Mouse (Mus musculus) forebrain, embryonic 15.5 days (tissue): ENCODE measurements around the gene Hectd3. TPM values are rescaled to one million over a fixed set of nuclear protein-coding genes. Genes with fewer than 3 reads are reported as not detected.

Experiments used
- ATAC-seq: fragments of 200-750 bp; cut with Nextera tagmentation; replicated peaks from 2 replicates; pipeline ENCODE4 v1.8.0; 2017; ENCODE audit warnings: mild to moderate bottlenecking, moderate TSS enrichment, moderate library complexity
- H3K27ac ChIP-seq: fragments of 300-500 bp; sonication (generic); replicated peaks from 2 replicates; pipeline ENCODE4 v1.5.1; 2015; ENCODE audit warnings: mild to moderate bottlenecking, inconsistent platforms
- H3K27me3 ChIP-seq: fragments of 300-500 bp; sonication (generic); 2 replicates; pipeline ENCODE4 v1.6.1; 2015; ENCODE audit warnings: inconsistent platforms
- H3K36me3 ChIP-seq: fragments of 300-500 bp; sonication (generic); 2 replicates; pipeline ENCODE4 v1.6.1; 2015; ENCODE audit warnings: mild to moderate bottlenecking, inconsistent platforms
- H3K4me1 ChIP-seq: fragments of 300-500 bp; sonication (generic); 2 replicates; pipeline ENCODE4 v1.6.1; 2015; ENCODE audit warnings: inconsistent platforms
- H3K4me2 ChIP-seq: fragments of 300-500 bp; sonication (generic); replicated peaks from 2 replicates; pipeline ENCODE4 v1.6.1; 2015; ENCODE audit warnings: mild to moderate bottlenecking, inconsistent platforms
- H3K4me3 ChIP-seq: fragments of 300-500 bp; sonication (generic); 2 replicates; pipeline ENCODE4 v1.5.1; 2015; ENCODE audit warnings: mild to moderate bottlenecking, inconsistent platforms
- H3K9ac ChIP-seq: fragments of 300-500 bp; sonication (generic); replicated peaks from 2 replicates; pipeline ENCODE4 v1.6.1; 2015; ENCODE audit warnings: mild to moderate bottlenecking, inconsistent platforms
- H3K9me3 ChIP-seq: fragments of 300-500 bp; sonication (generic); 2 replicates; pipeline ENCODE4 v1.6.1; 2016; ENCODE audit warnings: inconsistent platforms
- WGBS: fragments of 180-500 bp; shearing (Covaris S2); methylation state at CpG from one replicate; pipeline ENCODE4 v1.1.7; 2015; ENCODE audit warnings: mixed read lengths; 5-methylcytosine and 5-hydroxymethylcytosine counted together
- polyA plus RNA-seq: library from polyadenylated mRNA; unstranded; fragments of >200 nt; fragmentation: Nextera tagmentation; extraction: Ambion mirVana; gene quantifications from 2 replicates; pipeline ENCODE4 v1.2.1, GENCODE M21; 2015

The Hectd3 gene
- polyA plus RNA-seq: 25.5 and 28.3 TPM in 2 replicates

GRCm38 (mm10) chr4:116995131-116995797 lies at the start of gene Hectd3:
Gene Hectd3, plus strand, starts transcription at chr4:116995317.
- under 1% methylated on average over 58 of the region's 58 CpGs for WGBS
- Histone ChIP-seq H3K9ac (peak within 1 kb of the TSS; percentile 86), H3K9me3 (no peaks in the 10 kb centered on the region), H3K4me2 (peak within 1 kb of the TSS; percentile 93), H3K27me3 (no peaks in the 10 kb centered on the region), H3K27ac (peak within 1 kb of the TSS; percentile 88), H3K4me1 (peaks cover 32% of the 10 kb centered on the region), H3K4me3 (peak within 1 kb of the TSS; percentile 98), H3K36me3 (peaks cover 25% of the 10 kb centered on the region)
- peak; percentile 57 for ATAC-seq

- Histone ChIP-seq H3K27ac (no peak overlapping the region), H3K9ac (no peak overlapping the region), H3K4me2 (no peak overlapping the region), H3K4me1 (no peaks in the 10 kb centered on the region), H3K4me3 (no peak overlapping the region), H3K27me3 (no peaks in the 10 kb centered on the region), H3K9me3 (no peaks in the 10 kb centered on the region), H3K36me3 (0 out of 2 replicates have a peak, but pooled peaks cover 2% of the 10 kb centered on the region)
- no peak for ATAC-seq
- 55% methylated on average over 1 of the region's 1 CpGs for WGBS
These were observed 43.5 kb upstream of the Hectd3 start for GRCm38 (mm10) chr4:116951642-116952041.

GRCm38 (mm10) chr4:116954951-116955350 lies 40.2 kb upstream of the Hectd3 start:
- Histone ChIP-seq H3K27ac (no peak overlapping the region), H3K9me3 (no peaks in the 10 kb centered on the region), H3K27me3 (no peaks in the 10 kb centered on the region), H3K4me1 (no peaks in the 10 kb centered on the region), H3K4me3 (no peak overlapping the region), H3K9ac (no peak overlapping the region), H3K36me3 (0 out of 2 replicates have a peak, but pooled peaks cover 4% of the 10 kb centered on the region), H3K4me2 (no peak overlapping the region)
- no peak for ATAC-seq
- WGBS: 87% methylated on average over 7 of the region's 7 CpGs

- no peak overlapping the region for H3K9ac ChIP-seq
- WGBS: 72% methylated on average over 2 of the region's 2 CpGs
- H3K9me3 ChIP-seq: no peaks in the 10 kb centered on the region
- H3K36me3 ChIP-seq: peaks cover 67% of the 10 kb centered on the region
- ATAC-seq: no peak
- H3K4me1 ChIP-seq: no peaks in the 10 kb centered on the region
- no peak overlapping the region for H3K4me3 ChIP-seq
- no peak overlapping the region for H3K4me2 ChIP-seq
- H3K27me3 ChIP-seq: no peaks in the 10 kb centered on the region
- H3K27ac ChIP-seq: no peak overlapping the region
These were observed 18.6 kb upstream of the Hectd3 start for GRCm38 (mm10) chr4:116976503-116976902.

GRCm38 (mm10) chr4:116985681-116986080 lies 9.4 kb upstream of the Hectd3 start:
- Histone ChIP-seq H3K4me2 (no peak overlapping the region), H3K27ac (no peak overlapping the region), H3K4me1 (0 out of 2 replicates have a peak, but pooled peaks cover 2% of the 10 kb centered on the region), H3K9ac (no peak overlapping the region), H3K9me3 (no peaks in the 10 kb centered on the region), H3K36me3 (peaks cover 65% of the 10 kb centered on the region), H3K4me3 (no peak overlapping the region), H3K27me3 (no peaks in the 10 kb centered on the region)
- WGBS: 91% methylated on average over 7 of the region's 7 CpGs
- ATAC-seq: no peak

GRCm38 (mm10) chr4:116986400-116987121 lies 8.6 kb upstream of the Hectd3 start:
- Histone ChIP-seq H3K27me3 (no peaks in the 10 kb centered on the region), H3K27ac (0 out of 2 replicates have a peak overlapping the region, but pooled peaks have one; percentile 2), H3K4me2 (no peak overlapping the region), H3K9ac (no peak overlapping the region), H3K36me3 (peaks cover 57% of the 10 kb centered on the region), H3K4me3 (no peak overlapping the region), H3K4me1 (0 out of 2 replicates have a peak, but pooled peaks cover 4% of the 10 kb centered on the region), H3K9me3 (no peaks in the 10 kb centered on the region)
- 59% methylated on average over 17 of the region's 17 CpGs for WGBS
- ATAC-seq: peak; percentile 80

- H3K4me3 ChIP-seq: no peak overlapping the region
- 0 out of 2 replicates have a peak, but pooled peaks cover 4% of the 10 kb centered on the region for H3K4me1 ChIP-seq
- H3K27me3 ChIP-seq: no peaks in the 10 kb centered on the region
- H3K4me2 ChIP-seq: no peak overlapping the region
- WGBS: 59% methylated on average over 5 of the region's 5 CpGs
- no peak for ATAC-seq
- no peaks in the 10 kb centered on the region for H3K9me3 ChIP-seq
- H3K9ac ChIP-seq: no peak overlapping the region
- H3K27ac ChIP-seq: no peak overlapping the region; the same call in 1 of the 2 replicates
- H3K36me3 ChIP-seq: peaks cover 51% of the 10 kb centered on the region
These were observed 8.0 kb upstream of the Hectd3 start for GRCm38 (mm10) chr4:116987122-116987456.

- Histone ChIP-seq H3K27ac (no peak overlapping the region), H3K36me3 (peaks cover 42% of the 10 kb centered on the region), H3K4me1 (peaks cover 18% of the 10 kb centered on the region), H3K4me2 (no peak overlapping the region), H3K4me3 (no peak overlapping the region), H3K9ac (no peak overlapping the region), H3K27me3 (no peaks in the 10 kb centered on the region), H3K9me3 (no peaks in the 10 kb centered on the region)
- 53% methylated on average over 6 of the region's 6 CpGs for WGBS
- no peak for ATAC-seq
These were observed 5.4 kb upstream of the Hectd3 start for GRCm38 (mm10) chr4:116989731-116990130.

- H3K27ac ChIP-seq: no peak overlapping the region; the same call in 1 of the 2 replicates
- H3K9me3 ChIP-seq: no peaks in the 10 kb centered on the region
- no peaks in the 10 kb centered on the region for H3K27me3 ChIP-seq
- peaks cover 30% of the 10 kb centered on the region for H3K36me3 ChIP-seq
- 9% methylated on average over 7 of the region's 7 CpGs for WGBS
- no peak overlapping the region for H3K4me2 ChIP-seq
- H3K9ac ChIP-seq: 0 out of 2 replicates have a peak overlapping the region, but pooled peaks have one; percentile 1
- no peak for ATAC-seq
- no peak overlapping the region for H3K4me3 ChIP-seq
- H3K4me1 ChIP-seq: peaks cover 29% of the 10 kb centered on the region
These were observed 3.8 kb upstream of the Hectd3 start for GRCm38 (mm10) chr4:116991366-116991765.

- H3K4me1 ChIP-seq: peaks cover 32% of the 10 kb centered on the region
- H3K36me3 ChIP-seq: peaks cover 23% of the 10 kb centered on the region
- H3K4me3 ChIP-seq: peak within 1 kb of the TSS; percentile 98
- peak; percentile 89 for ATAC-seq
- H3K27me3 ChIP-seq: no peaks in the 10 kb centered on the region
- peak within 1 kb of the TSS; percentile 88 for H3K27ac ChIP-seq
- no peaks in the 10 kb centered on the region for H3K9me3 ChIP-seq
- peak within 1 kb of the TSS; percentile 86 for H3K9ac ChIP-seq
- peak within 1 kb of the TSS; percentile 93 for H3K4me2 ChIP-seq
- WGBS: 1% methylated on average over 38 of the region's 38 CpGs
These were observed 1.2 kb upstream of the Hectd3 start, which contains the start of gene Urod for GRCm38 (mm10) chr4:116993672-116994621. Gene Urod, minus strand, starts transcription at chr4:116994413.

- ATAC-seq: no peak
- Histone ChIP-seq H3K4me3 (peak overlapping the region; percentile 98), H3K27ac (peak overlapping the region; percentile 88), H3K9ac (peak overlapping the region; percentile 86), H3K9me3 (no peaks in the 10 kb centered on the region), H3K4me1 (peaks cover 32% of the 10 kb centered on the region), H3K4me2 (peak overlapping the region; percentile 93), H3K27me3 (no peaks in the 10 kb centered on the region), H3K36me3 (peaks cover 26% of the 10 kb centered on the region)
- 0% methylated on average over 16 of the region's 16 CpGs for WGBS
These were observed 650 bp downstream of the Hectd3 start for GRCm38 (mm10) chr4:116995798-116996135.
